Mouse (Mus musculus) megakaryocyte, embryonic 14.5 days (primary cell): Measurements from ENCODE around the gene Exoc4.

Experiments used
- FLI1 ChIP-seq: IDR thresholded peaks from 2 replicates; pipeline ENCODE4 v1.6.1; 2012; ENCODE audit warnings: low read length, inconsistent platforms, mixed read lengths
- GATA1 ChIP-seq: IDR thresholded peaks from 3 replicates; pipeline ENCODE4 v1.6.1; 2012; ENCODE audit warnings: mixed read lengths, low read length, inconsistent platforms, borderline replicate concordance

- TF ChIP-seq GATA1, result no peak
- TF ChIP-seq FLI1, result no peak
Observed at GRCm38 (mm10) chr6:33900615-33901014, 651.7 kb downstream of the Exoc4 start.
